Mouse (Mus musculus) cortical plate, adult 2 months (tissue): ENCODE data around the gene Snrnp35.
A peak's percentile ranks its signal among the peaks of the same experiment; 100 is the strongest.

Experiments
- CTCF ChIP-seq: fragments of 200-500 bp; IDR thresholded peaks from 2 replicates; pipeline ENCODE4 v1.5.1; 2011; ENCODE audit warnings: mild to moderate bottlenecking, control low read depth, low read length; ENCODE audit not compliant: insufficient read depth; ENCODE audit errors: extremely low read depth
- POLR2A ChIP-seq: fragments of 200-500 bp; IDR thresholded peaks from 2 replicates; pipeline ENCODE4 v1.6.1; 2011; ENCODE audit warnings: mild to moderate bottlenecking, low read length, control low read depth; ENCODE audit not compliant: insufficient read depth; ENCODE audit errors: extremely low read depth

DNA sequence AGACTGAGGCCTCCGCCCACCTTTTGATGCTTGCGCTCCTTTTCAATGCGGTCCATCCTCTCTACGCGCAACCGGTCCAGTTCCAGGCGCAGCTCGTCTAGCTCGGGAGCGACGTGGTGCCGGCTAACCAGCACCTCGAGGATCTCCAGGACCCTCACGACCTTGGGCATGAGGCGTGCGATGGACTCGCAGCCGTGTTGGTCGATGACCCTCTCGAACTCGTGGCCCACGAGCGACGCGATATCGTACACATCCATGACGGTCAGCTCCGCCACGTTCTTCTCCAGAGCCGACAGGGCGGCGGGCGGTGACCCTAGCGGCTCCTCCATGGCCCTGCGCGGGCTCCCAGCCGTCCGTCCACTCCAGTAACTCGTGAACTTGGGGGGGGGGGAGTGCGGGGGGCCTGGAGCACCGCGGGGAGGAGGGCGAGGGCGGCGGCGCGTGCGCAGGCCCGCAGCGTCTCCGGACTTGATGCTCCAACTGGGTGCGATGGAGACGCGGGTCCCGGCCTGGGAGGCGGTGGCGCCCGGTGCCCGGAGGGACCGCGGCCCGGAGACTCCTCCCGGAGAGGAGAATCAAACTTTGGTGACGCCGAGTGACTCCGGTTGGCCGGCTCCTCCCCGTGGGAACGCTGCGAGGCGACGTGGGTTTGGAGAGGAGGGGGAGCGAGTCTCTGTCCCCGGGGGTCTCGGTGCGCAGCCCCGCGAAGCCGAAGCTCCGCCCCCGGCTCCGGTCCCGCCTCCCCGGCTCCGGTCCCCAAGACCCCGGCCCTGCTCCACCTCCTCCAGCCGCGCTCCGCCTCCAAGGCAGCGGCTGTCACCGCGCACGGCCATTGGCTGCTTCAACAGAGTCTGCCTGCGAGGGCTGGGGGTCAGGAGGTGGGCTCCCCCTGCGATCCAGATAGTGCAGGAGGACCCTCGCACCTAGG lies 48.0 kb downstream of the Snrnp35 start, which contains the start of gene Rilpl1:
- peak; percentile 28; the same call in 1 of the 2 replicates for TF ChIP-seq POLR2A
- TF ChIP-seq CTCF: no peak
